Mouse (Mus musculus) embryonic facial prominence, embryonic 15.5 days (tissue): ENCODE results near the gene Dpysl5. TPM values are rescaled to one million over a fixed set of nuclear protein-coding genes. Genes with fewer than 3 reads are reported as not detected.

Experiments
- ATAC-seq: fragments of 200-750 bp; cut with Nextera tagmentation; 2 replicates; pipeline ENCODE4 v1.8.0; 2017; ENCODE audit warnings: low read depth, moderate TSS enrichment; ENCODE audit not compliant: insufficient number of reproducible peaks, low FRiP score, low TSS enrichment
- H3K27ac ChIP-seq: fragments of 300-500 bp; sonication (generic); replicated peaks from 2 replicates; pipeline ENCODE4 v1.5.1; 2015; ENCODE audit warnings: mild to moderate bottlenecking, inconsistent platforms
- H3K27me3 ChIP-seq: fragments of 300-500 bp; sonication (generic); 2 replicates; pipeline ENCODE4 v1.6.1; 2015; ENCODE audit warnings: inconsistent platforms
- H3K36me3 ChIP-seq: fragments of 300-500 bp; sonication (generic); 2 replicates; pipeline ENCODE4 v1.6.1; 2015; ENCODE audit warnings: mild to moderate bottlenecking, inconsistent platforms
- H3K4me1 ChIP-seq: fragments of 300-500 bp; sonication (generic); 2 replicates; pipeline ENCODE4 v1.6.1; 2015; ENCODE audit warnings: inconsistent platforms
- H3K4me2 ChIP-seq: fragments of 300-500 bp; sonication (generic); replicated peaks from 2 replicates; pipeline ENCODE4 v1.6.1; 2015; ENCODE audit warnings: mild to moderate bottlenecking, inconsistent platforms
- H3K4me3 ChIP-seq: fragments of 300-500 bp; sonication (generic); replicated peaks from 2 replicates; pipeline ENCODE4 v1.5.1; 2015; ENCODE audit warnings: mild to moderate bottlenecking, inconsistent platforms
- H3K9ac ChIP-seq: fragments of 300-500 bp; sonication (generic); 2 replicates; pipeline ENCODE4 v1.6.1; 2015; ENCODE audit warnings: inconsistent platforms
- H3K9me3 ChIP-seq: fragments of 300-500 bp; sonication (generic); replicated peaks from 2 replicates; pipeline ENCODE4 v1.6.1; 2016; ENCODE audit warnings: inconsistent platforms
- WGBS: fragments of 180-500 bp; shearing (Covaris S2); methylation state at CpG from one replicate; pipeline ENCODE4 v1.1.7; 2015; 5-methylcytosine and 5-hydroxymethylcytosine counted together
- polyA plus RNA-seq: library from polyadenylated mRNA; unstranded; fragments of >200 nt; fragmentation: Nextera tagmentation; extraction: Ambion mirVana; gene quantifications from 2 replicates; pipeline ENCODE4 v1.2.1, GENCODE M21; 2015

Gene Dpysl5
- polyA plus RNA-seq, 1 experiment from 2014 or later = 13.9 TPM

DNA sequence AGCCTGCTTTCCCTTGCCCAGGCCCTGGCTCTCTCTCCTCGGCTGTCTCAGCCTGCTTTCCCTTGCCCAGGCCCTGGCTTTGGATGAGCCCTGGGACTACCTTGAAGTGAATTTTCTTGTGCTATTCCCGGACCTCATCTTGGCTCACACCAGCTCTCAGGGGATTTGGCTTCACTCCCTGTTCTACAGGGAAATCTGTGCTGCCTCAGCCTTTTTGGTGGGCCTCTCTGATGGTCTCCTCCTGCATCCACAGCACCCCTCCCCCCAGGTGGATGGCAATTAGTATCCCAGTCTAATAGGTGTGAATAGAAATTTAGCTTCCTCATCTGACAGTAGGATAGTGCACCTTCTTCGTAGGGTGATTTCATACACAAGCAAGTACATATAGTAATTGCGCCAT is 56.7 kb downstream of the Dpysl5 start:
- 66% methylated on average over 4 of the region's 4 CpGs for WGBS
- ATAC-seq = no peak
- Histone ChIP-seq H3K27ac (no peak overlapping the region), H3K9me3 (no peaks in the 10 kb centered on the region), H3K27me3 (no peaks in the 10 kb centered on the region), H3K4me3 (no peak overlapping the region), H3K36me3 (no peaks in the 10 kb centered on the region), H3K4me1 (peaks cover 28% of the 10 kb centered on the region), H3K9ac (no peak overlapping the region), H3K4me2 (no peak overlapping the region)

DNA sequence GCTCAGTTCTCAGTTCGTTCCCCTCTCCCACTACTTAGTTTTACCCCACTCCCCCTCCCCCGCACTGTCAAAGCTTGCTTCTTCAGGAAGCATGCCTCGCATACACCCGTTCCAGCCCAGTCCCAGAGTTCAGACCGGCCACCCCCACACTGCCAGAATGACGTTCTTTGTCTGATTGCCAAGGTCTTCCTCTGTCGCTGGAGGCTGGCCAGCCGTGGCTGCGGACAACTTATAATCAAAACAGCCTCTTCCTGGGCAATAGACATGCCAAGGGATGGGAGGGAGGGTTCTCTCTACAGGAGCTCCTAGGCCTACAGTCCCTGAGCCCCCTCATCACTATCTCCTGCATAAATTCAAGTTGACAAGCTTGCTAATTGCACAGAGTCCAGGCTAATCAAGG is 57.2 kb downstream of the Dpysl5 start:
- no peak overlapping the region for H3K27ac ChIP-seq
- H3K36me3 ChIP-seq = no peaks in the 10 kb centered on the region
- 0 out of 2 replicates have a peak, but pooled peaks cover under 1% of the 10 kb centered on the region for H3K27me3 ChIP-seq
- H3K9me3 ChIP-seq = no peaks in the 10 kb centered on the region
- no peak for ATAC-seq
- H3K4me3 ChIP-seq = no peak overlapping the region
- 15% methylated on average over 9 of the region's 9 CpGs for WGBS
- peaks cover 28% of the 10 kb centered on the region for H3K4me1 ChIP-seq
- H3K4me2 ChIP-seq = no peak overlapping the region
- no peak overlapping the region for H3K9ac ChIP-seq

DNA sequence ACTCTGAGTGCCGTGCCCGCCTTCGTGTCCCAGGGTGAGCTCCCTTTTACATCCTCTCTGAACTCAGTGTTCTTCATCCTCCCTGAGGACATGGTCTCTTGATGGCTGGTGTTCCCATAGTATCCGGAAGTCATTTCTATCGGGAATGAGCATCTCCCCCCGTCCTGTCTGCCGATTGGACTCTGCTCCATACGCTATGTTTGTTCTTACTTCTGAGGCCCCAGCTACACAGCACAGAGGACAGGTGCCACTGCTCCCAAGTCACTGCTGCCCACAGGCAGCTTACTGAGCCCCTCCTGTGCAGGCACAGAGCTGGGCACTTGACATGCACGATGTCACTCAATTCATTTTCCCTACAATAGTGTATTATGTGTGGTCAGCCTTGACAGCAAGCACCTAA is 57.7 kb downstream of the Dpysl5 start:
- Histone ChIP-seq H3K4me1 (peaks cover 28% of the 10 kb centered on the region), H3K9ac (no peak overlapping the region), H3K27me3 (0 out of 2 replicates have a peak, but pooled peaks cover 4% of the 10 kb centered on the region), H3K4me3 (no peak overlapping the region), H3K27ac (no peak overlapping the region), H3K4me2 (no peak overlapping the region), H3K9me3 (no peaks in the 10 kb centered on the region), H3K36me3 (no peaks in the 10 kb centered on the region)
- WGBS = 76% methylated on average over 9 of the region's 9 CpGs
- ATAC-seq = no peak

DNA sequence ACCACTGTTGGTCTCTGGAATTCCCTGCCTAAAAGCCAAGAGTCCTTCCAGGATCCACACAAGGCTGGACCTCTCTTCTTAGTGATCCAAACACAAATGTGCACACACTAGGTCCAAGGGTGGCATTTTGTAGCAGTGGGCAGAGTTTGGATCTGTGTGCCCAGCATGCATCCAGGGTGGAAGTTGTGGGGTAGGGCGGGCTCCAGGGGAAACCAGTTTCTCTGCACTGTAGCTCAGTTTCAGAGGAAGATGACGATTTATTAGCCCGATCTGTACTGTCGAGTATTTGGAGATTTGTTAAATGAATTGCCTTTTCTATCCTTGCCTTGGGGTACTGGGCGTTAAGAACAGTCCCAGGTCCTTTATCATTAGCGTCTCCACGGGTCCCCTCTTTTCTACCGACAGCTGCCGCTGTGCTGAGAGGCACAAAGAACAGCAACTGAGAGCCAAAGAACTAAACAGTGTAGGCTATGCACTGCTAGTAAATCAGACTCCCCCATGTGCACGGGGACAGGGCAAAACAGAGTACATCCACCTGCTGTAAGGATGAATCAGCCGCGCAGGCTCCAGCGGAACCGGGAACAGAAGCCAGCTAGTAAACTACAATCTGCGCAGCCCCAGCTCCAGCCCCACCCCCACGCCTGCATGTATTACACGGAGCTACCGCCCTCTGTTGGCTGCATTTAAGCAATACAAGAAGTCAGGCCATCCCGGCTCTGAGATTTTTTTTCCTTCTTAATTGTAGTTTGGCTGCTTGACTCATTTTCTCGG is 63.4 kb downstream of the Dpysl5 start:
- Histone ChIP-seq H3K36me3 (no peaks in the 10 kb centered on the region), H3K4me1 (peaks cover 16% of the 10 kb centered on the region), H3K9ac (no peak overlapping the region), H3K4me2 (peak overlapping the region; percentile 60), H3K4me3 (peak overlapping the region; percentile 34), H3K27ac (no peak overlapping the region), H3K9me3 (no peaks in the 10 kb centered on the region), H3K27me3 (peaks cover 9% of the 10 kb centered on the region; the same call in 1 of the 2 replicates)
- WGBS = 8% methylated on average over 20 of the region's 20 CpGs
- ATAC-seq = no peak

DNA sequence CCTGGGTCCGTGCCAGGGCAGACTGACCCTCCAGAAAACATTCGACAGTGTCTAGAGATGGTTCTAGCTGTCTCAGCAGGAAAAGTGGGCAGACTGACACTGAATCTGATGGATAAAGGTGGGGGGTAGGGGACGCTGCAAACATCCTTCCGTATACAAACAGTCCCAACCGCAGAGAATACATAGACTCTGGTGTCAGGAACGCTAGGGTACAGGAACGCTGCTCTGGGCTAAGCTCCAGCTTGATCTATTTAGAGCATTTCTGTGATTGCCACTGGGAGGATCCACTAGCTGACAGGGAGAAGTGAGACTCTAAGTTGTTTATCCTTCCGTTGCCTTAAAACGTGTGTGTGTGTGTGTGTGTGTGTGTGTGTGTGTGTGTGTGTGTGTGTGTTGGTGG is 69.3 kb downstream of the Dpysl5 start:
- Histone ChIP-seq H3K4me1 (0 out of 2 replicates have a peak, but pooled peaks cover 7% of the 10 kb centered on the region), H3K9ac (no peak overlapping the region), H3K27ac (no peak overlapping the region), H3K4me2 (no peak overlapping the region), H3K4me3 (no peak overlapping the region), H3K36me3 (no peaks in the 10 kb centered on the region), H3K9me3 (no peaks in the 10 kb centered on the region), H3K27me3 (no peaks in the 10 kb centered on the region)
- ATAC-seq = no peak
- WGBS = 62% methylated on average over 9 of the region's 9 CpGs

DNA sequence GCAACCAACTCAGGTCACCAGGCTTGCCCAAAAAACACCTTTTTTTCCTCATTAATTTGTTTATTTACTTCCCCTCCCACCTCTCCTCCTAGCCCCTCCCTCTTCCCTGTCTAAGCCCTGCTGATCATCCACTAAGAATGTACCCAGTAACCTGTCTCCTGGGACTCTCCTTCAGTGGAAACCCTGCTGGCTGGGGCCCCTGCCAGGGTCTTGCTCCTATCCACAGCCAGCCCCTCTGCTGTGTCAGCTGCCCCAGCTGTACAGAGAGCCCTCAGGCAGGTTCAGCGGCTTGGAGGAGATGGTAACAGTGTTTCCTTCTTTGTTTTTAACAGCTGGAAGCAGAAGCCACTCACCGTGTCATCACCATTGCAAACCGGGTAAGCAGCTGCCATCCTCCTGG is 69.8 kb downstream of the Dpysl5 start:
- no peak overlapping the region for H3K9ac ChIP-seq
- no peaks in the 10 kb centered on the region for H3K36me3 ChIP-seq
- 0 out of 2 replicates have a peak, but pooled peaks cover 7% of the 10 kb centered on the region for H3K4me1 ChIP-seq
- ATAC-seq = no peak
- no peak overlapping the region for H3K27ac ChIP-seq
- no peak overlapping the region for H3K4me2 ChIP-seq
- H3K9me3 ChIP-seq = no peaks in the 10 kb centered on the region
- 40% methylated on average over 3 of the region's 3 CpGs for WGBS
- H3K4me3 ChIP-seq = no peak overlapping the region
- no peaks in the 10 kb centered on the region for H3K27me3 ChIP-seq

DNA sequence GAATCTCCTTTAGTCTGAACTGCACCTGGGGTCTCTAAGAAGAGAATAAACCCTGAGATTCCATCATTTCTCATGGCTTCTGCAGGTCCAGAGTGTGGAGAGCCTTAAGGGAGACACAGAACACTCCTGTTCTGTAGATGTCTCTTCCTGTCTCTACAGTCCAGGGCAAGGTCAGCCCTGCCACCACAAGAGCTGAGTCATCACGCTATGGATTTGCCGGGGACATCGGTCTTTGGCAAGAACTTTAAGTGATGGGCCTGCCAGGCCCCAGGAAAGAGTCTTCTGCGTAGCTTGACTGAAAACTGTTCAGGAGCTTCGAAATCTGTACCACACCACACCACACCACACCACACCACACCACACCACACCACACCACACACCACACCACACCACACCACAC is 76.0 kb downstream of the Dpysl5 start:
- H3K27ac ChIP-seq = no peak overlapping the region
- no peaks in the 10 kb centered on the region for H3K9me3 ChIP-seq
- no peaks in the 10 kb centered on the region for H3K4me1 ChIP-seq
- no peak for ATAC-seq
- no peak overlapping the region for H3K9ac ChIP-seq
- no peaks in the 10 kb centered on the region for H3K27me3 ChIP-seq
- H3K4me2 ChIP-seq = no peak overlapping the region
- H3K36me3 ChIP-seq = no peaks in the 10 kb centered on the region
- WGBS = 87% methylated on average over 5 of the region's 5 CpGs
- H3K4me3 ChIP-seq = no peak overlapping the region

DNA sequence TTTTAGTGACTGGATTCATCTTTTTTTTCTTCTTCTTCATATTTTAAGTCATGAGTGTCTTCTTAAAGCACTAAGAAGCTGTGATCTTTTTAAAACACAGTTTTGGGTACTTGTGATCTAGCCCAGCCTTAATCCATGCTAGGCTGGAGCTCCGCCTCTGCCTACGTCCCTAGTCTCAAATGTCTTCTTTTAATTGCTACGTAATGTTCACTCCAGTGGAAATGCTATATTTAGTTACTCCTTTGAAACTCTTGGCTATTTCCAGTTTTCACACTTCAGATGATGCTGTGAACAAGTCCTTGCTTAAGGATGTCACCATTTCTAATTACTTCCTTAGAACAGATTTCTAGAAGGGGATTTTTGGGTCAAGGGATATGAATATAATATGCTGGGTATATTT is 78.7 kb downstream of the Dpysl5 start:
- no peak for ATAC-seq
- Histone ChIP-seq H3K4me1 (no peaks in the 10 kb centered on the region), H3K9me3 (no peaks in the 10 kb centered on the region), H3K27ac (no peak overlapping the region), H3K9ac (no peak overlapping the region), H3K4me3 (no peak overlapping the region), H3K36me3 (no peaks in the 10 kb centered on the region), H3K27me3 (no peaks in the 10 kb centered on the region), H3K4me2 (no peak overlapping the region)
- 54% methylated on average over 3 of the region's 3 CpGs for WGBS

DNA sequence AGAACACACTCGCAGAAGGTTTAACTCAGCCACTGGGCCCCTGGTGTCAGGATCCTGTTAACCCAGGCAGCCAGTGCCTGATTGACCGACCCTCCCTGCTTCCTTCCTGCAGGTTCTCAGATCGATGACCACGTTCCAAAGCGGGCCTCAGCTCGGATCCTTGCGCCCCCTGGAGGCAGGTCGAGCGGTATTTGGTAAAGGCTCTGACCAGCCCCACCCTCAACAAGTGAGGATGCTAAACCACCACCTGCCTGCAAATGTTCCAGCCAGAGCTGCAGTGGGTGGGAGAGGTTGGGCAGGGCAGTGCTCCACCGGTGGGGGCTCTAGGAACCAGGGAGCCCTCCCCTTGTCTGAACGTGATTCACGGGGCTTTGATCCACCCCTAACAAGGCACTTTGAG is 84.8 kb downstream of the Dpysl5 start:
- H3K4me1 ChIP-seq = no peaks in the 10 kb centered on the region
- H3K27ac ChIP-seq = no peak overlapping the region
- ATAC-seq = no peak
- H3K9ac ChIP-seq = no peak overlapping the region
- H3K4me3 ChIP-seq = no peak overlapping the region
- no peaks in the 10 kb centered on the region for H3K27me3 ChIP-seq
- 12% methylated on average over 12 of the region's 12 CpGs for WGBS
- no peak overlapping the region for H3K4me2 ChIP-seq
- no peaks in the 10 kb centered on the region for H3K9me3 ChIP-seq
- no peaks in the 10 kb centered on the region for H3K36me3 ChIP-seq

DNA sequence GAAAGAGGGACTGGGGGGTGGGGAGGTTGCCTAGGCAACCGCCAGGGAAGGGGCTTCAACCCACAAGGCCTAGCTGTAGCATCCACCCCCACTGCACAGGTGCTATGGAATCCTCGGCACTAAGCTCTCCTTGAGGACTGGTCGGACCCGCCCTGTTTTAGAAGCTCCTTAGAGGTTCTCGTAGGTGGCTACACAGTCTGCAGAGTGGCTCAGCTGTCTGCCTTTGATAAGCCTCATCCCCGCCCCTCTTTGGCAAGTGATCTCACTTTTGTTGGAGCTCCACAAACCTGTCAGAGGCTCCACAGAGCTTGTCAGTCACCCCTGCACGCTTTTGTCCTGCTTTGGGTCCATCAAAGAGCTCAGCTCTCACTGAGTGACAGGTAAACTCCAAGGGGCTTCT is 86.1 kb downstream of the Dpysl5 start:
- 56% methylated on average over 7 of the region's 7 CpGs for WGBS
- ATAC-seq = no peak

DNA sequence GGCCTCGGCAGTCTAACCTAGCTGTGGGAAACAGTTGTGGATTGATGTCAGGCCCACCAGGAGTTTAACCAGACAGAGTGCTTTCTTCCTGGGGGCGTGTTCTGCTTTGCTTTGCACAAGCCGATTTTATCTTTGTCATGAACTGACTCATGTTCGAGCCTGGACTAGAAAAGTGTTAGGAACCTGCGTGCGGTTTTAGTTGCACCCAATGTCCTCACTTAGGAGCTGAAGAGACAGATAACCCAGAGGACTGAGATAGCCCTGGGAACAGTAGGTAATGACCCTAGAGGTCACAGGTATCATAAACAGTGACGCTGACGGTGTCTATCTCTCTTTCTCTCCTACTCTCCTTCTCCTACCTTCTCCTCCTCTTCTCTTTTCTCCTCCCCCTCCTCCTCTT is 86.6 kb downstream of the Dpysl5 start:
- no peaks in the 10 kb centered on the region for H3K36me3 ChIP-seq
- H3K27ac ChIP-seq = no peak overlapping the region
- H3K9ac ChIP-seq = no peak overlapping the region
- WGBS = 67% methylated on average over 8 of the region's 8 CpGs
- no peaks in the 10 kb centered on the region for H3K9me3 ChIP-seq
- H3K4me2 ChIP-seq = no peak overlapping the region
- ATAC-seq = no peak
- H3K4me3 ChIP-seq = no peak overlapping the region
- no peaks in the 10 kb centered on the region; the same call in 1 of the 2 replicates for H3K27me3 ChIP-seq
- no peaks in the 10 kb centered on the region for H3K4me1 ChIP-seq

More for the DNA sequence above, 86.1 kb downstream of the Dpysl5 start:
- H3K9me3 ChIP-seq = no peaks in the 10 kb centered on the region
- H3K4me2 ChIP-seq = no peak overlapping the region
- no peaks in the 10 kb centered on the region for H3K4me1 ChIP-seq
- no peak overlapping the region for H3K27ac ChIP-seq
- H3K36me3 ChIP-seq = no peaks in the 10 kb centered on the region
- no peak overlapping the region for H3K9ac ChIP-seq
- H3K27me3 ChIP-seq = no peaks in the 10 kb centered on the region; the same call in 1 of the 2 replicates
- H3K4me3 ChIP-seq = no peak overlapping the region

DNA sequence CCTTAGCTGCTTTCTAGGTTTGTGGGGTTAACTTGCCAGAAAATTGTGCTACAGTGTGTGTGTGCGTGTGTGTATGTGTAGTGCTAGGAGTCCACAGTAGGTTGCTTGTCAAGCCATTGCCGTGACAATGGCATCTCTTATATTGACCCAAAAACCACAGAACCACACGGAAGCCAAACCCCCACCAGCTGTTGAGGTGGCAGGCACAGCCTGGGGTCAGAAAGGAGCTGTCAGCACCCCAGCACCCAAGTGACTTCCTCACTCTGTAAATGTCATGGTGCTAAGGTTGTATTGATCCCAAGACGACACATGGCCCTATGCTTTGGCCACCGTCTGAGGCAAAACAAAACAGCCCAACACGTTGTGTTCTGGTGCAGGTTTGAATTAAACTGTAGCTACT is 87.6 kb downstream of the Dpysl5 start:
- no peaks in the 10 kb centered on the region for H3K9me3 ChIP-seq
- no peak overlapping the region for H3K27ac ChIP-seq
- no peaks in the 10 kb centered on the region for H3K4me1 ChIP-seq
- no peak overlapping the region for H3K4me3 ChIP-seq
- H3K4me2 ChIP-seq = no peak overlapping the region
- 64% methylated on average over 6 of the region's 6 CpGs for WGBS
- no peaks in the 10 kb centered on the region; the same call in 1 of the 2 replicates for H3K27me3 ChIP-seq
- no peak for ATAC-seq
- H3K36me3 ChIP-seq = no peaks in the 10 kb centered on the region
- H3K9ac ChIP-seq = no peak overlapping the region
